Mouse (Mus musculus): ENCODE data around the gene Gm10058. TPM values are rescaled to one million over a fixed set of nuclear protein-coding genes. Genes with fewer than 3 reads are reported as not detected.
"Not testable (repeated sequence)": the region's sequence is repeated elsewhere in the genome, so short reads cannot be mapped to it uniquely, and the experiment has no call there.

Gm10058 gene
- not detected in 2 replicates for polyA plus RNA-seq (2012; rRNA removed)

DNA sequence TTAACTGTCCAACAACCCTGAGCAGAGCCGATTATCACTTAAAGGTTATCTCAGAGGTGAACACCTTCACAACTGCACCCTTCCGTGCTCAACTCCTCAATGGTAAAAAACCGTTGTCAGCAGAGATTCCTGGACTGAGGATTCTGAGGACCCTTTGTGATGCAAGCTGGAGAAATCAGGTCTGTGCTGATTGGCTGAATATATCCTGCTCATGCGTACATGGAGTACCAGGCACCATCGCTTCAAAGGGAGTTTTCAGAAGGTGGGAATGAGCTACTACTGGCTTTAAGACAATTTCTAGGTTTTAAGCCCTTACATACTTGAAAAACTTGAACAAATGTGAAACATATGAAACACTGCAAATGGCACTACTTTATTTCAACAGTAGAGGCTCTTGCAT lies at the start of gene Gm10058:
TSS of gene Gm10058 (minus strand) at position 101 of the 400 bp plus-strand sequence.
- DNase-seq (ENCODE audit: low read depth) = not testable (repeated sequence)

Data from gonadal fat pad, adult 2 months (tissue).